Mouse (Mus musculus) heart, adult 2 months (tissue): ENCODE data around the gene Mnt.

Experiments
- CTCF ChIP-seq: fragments of 200-600 bp; IDR thresholded peaks from 2 replicates; pipeline ENCODE4 v1.8.1; 2022; ENCODE audit warnings: antibody characterized with exemption, mild to moderate bottlenecking, moderate library complexity
- POLR2A ChIP-seq: fragments of 200-500 bp; IDR thresholded peaks from 2 replicates; pipeline ENCODE4 v1.6.1; 2011; ENCODE audit warnings: mild to moderate bottlenecking, low read depth, low read length, control low read depth; ENCODE audit not compliant: insufficient read depth

GRCm38 (mm10) chr11:74808251-74808853, 22.4 kb upstream of the Mnt start:
- TF ChIP-seq CTCF: no peak
- no peak for TF ChIP-seq POLR2A
